ENCODE assay signal across 8 mouse cellular contexts in genomic region chr6:97179367-97179828, GRCm38 (mm10). TPM values are rescaled to one million over a fixed set of nuclear protein-coding genes. Genes with fewer than 3 reads are reported as not detected.
DNase-seq lines count a peak whose midpoint lies in the region; ATAC-seq lines count a peak whose summit lies in the region.

No protein-coding gene starts in this region.

- H3K9me3 ChIP-seq in hindbrain, embryonic 13.5 days, result no peaks in the 10 kb centered on the region

- peaks cover 25% of the 10 kb centered on the region for H3K36me3 ChIP-seq in hindbrain, embryonic 13.5 days

- H3K4me2 ChIP-seq in hindbrain, embryonic 13.5 days, result peak overlapping the region; percentile 60

- H3K9ac ChIP-seq in hindbrain, embryonic 13.5 days, result peak overlapping the region; percentile 94

- 9% methylated on average over 11 of the region's 11 CpGs for WGBS in hindbrain, embryonic 13.5 days

- H3K27ac ChIP-seq in hindbrain, embryonic 13.5 days, result peak overlapping the region; percentile 91

- peak; percentile 10 for DNase-seq in ovary, adult 18-20 months (ENCODE audit: low spot score)
- DNase-seq in ovary, postnatal 36 days (ENCODE audit: low spot score), result no peak
- peak; percentile 61 for DNase-seq in c-Kit-positive CD71-positive TER-119-negative erythroid progenitor cells, embryonic 14.5 days (ENCODE audit: low read depth)
- no peak for DNase-seq in thymus, postnatal 4 days
- no peak for DNase-seq in gastrocnemius, postnatal 4 days (ENCODE audit: low spot score in 2 of 2)
- DNase-seq in left cerebral cortex, adult 8-10 months (ENCODE audit: low spot score in 2 of 2), result no peak

- peak overlapping the region; percentile 93 for H3K4me3 ChIP-seq in hindbrain, embryonic 13.5 days

- ATAC-seq in hindbrain, embryonic 13.5 days (ENCODE audit: low FRiP score), result peak; percentile 72
- ATAC-seq in megakaryocyte-erythroid progenitor cell, adult 5-6 weeks (replicated peaks; ENCODE audit: low FRiP score, low TSS enrichment, poor library complexity, severe bottlenecking), result peak; percentile 65

- H3K4me1 ChIP-seq in hindbrain, embryonic 13.5 days (replicated peaks), result peaks cover 24% of the 10 kb centered on the region

- H3K27me3 ChIP-seq in hindbrain, embryonic 13.5 days, result no peaks in the 10 kb centered on the region

RNA-seq across cellular contexts. Expression of gene Tmf1, which starts 0.5 kb away (rescaled TPM):
- 43.9 and 44.5 TPM in 2 replicates for polyA plus RNA-seq in hindbrain, embryonic 13.5 days (2015; fragmentation: Nextera tagmentation; extraction: Ambion mirVana)
- 19.1 and 29.5 TPM in 2 replicates for total RNA-seq in megakaryocyte-erythroid progenitor cell, adult 5-6 weeks (2014; fragmentation: Nextera tagmentation)
- 85.9 and 109 TPM in 2 replicates for total RNA-seq in megakaryocyte-erythroid progenitor cell, adult 5-6 weeks (2017)
- total RNA-seq in gastrocnemius, postnatal 4 days (2021), result 10 to 100 TPM; 35.0 to 40.4 TPM
- total RNA-seq in left cerebral cortex, adult 8-10 months (2022), result 10 to 100 TPM; 48.4 to 52.3 (median 50.0) TPM

RNA-seq across cellular contexts. Expression of gene Uba3, which starts 26.0 kb away (rescaled TPM):
- 91.5 and 93.0 TPM in 2 replicates for polyA plus RNA-seq in hindbrain, embryonic 13.5 days (2015; fragmentation: Nextera tagmentation; extraction: Ambion mirVana)
- total RNA-seq in megakaryocyte-erythroid progenitor cell, adult 5-6 weeks (2014; fragmentation: Nextera tagmentation), result 49.9 and 61.9 TPM in 2 replicates
- 66.3 and 104 TPM in 2 replicates for total RNA-seq in megakaryocyte-erythroid progenitor cell, adult 5-6 weeks (2017)
- 10 to 100 TPM; 60.1 to 71.6 TPM for total RNA-seq in gastrocnemius, postnatal 4 days (2021)
- total RNA-seq in left cerebral cortex, adult 8-10 months (2022), result 10 to 100 TPM; 69.9 to 73.9 (median 72.3) TPM

RNA-seq across cellular contexts. Expression of gene Eogt, which starts 30.4 kb away (rescaled TPM):
- 9.3 and 9.7 TPM in 2 replicates for polyA plus RNA-seq in hindbrain, embryonic 13.5 days (2015; fragmentation: Nextera tagmentation; extraction: Ambion mirVana)
- 2.5 and 4.5 TPM in 2 replicates for total RNA-seq in megakaryocyte-erythroid progenitor cell, adult 5-6 weeks (2014; fragmentation: Nextera tagmentation)
- 8.3 and 9.9 TPM in 2 replicates for total RNA-seq in megakaryocyte-erythroid progenitor cell, adult 5-6 weeks (2017)
- 10 to 100 TPM in 1 of 2 experiments, 1 to 10 TPM in 1; 9.9 to 13.6 TPM for total RNA-seq in gastrocnemius, postnatal 4 days (2021)
- total RNA-seq in left cerebral cortex, adult 8-10 months (2022), result 10 to 100 TPM; 25.6 to 36.0 (median 27.4) TPM

RNA-seq across cellular contexts. Expression of gene Arl6ip5, which starts 31.1 kb away (rescaled TPM):
- polyA plus RNA-seq in hindbrain, embryonic 13.5 days (2015; fragmentation: Nextera tagmentation; extraction: Ambion mirVana), result 120 and 122 TPM in 2 replicates
- total RNA-seq in megakaryocyte-erythroid progenitor cell, adult 5-6 weeks (2014; fragmentation: Nextera tagmentation), result 36.5 and 40.7 TPM in 2 replicates
- total RNA-seq in megakaryocyte-erythroid progenitor cell, adult 5-6 weeks (2017), result 47.9 and 53.0 TPM in 2 replicates
- 100 to 1,000 TPM; 307 to 318 TPM for total RNA-seq in gastrocnemius, postnatal 4 days (2021)
- 100 to 1,000 TPM; 185 to 195 (median 192) TPM for total RNA-seq in left cerebral cortex, adult 8-10 months (2022)

Comparison
In these comparisons a context has a peak if more than half of its experiments do, and no peak if none do; other contexts are left out.
1. DNase-seq: peak in ovary, adult 18-20 months (single experiment) and c-Kit-positive CD71-positive TER-119-negative erythroid progenitor cells, embryonic 14.5 days (single experiment); none in ovary, postnatal 36 days (single experiment), thymus, postnatal 4 days (single experiment), gastrocnemius, postnatal 4 days (0 of 2) and left cerebral cortex, adult 8-10 months (0 of 2).